ENCODE assay signal across 10 mouse cellular contexts in genomic region chr13:4772324-4772723, GRCm38 (mm10).
A peak's percentile ranks its signal among the peaks of the same experiment; 100 is the strongest.
DNase-seq lines count a peak whose midpoint lies in the region; ATAC-seq and TF ChIP-seq lines count a peak whose summit lies in the region.
"Had no signal": no experiment of that assay in that cellular context is flagged by ENCODE, and none has a peak within 500 bp of the region (broad histone marks: within the 10 kb centered on the region; RNA-seq: fewer than 3 reads in every experiment).

No protein-coding gene starts in this region.

- H3K27ac ChIP-seq in heart, adult 2 months: peak overlapping the region; percentile 91
- no peak overlapping the region for H3K27ac ChIP-seq in heart, embryonic 10.5 days
- H3K27ac ChIP-seq in ES-Bruce4 (ENCODE audit: insufficient read depth, low read length): peak overlapping the region; percentile 61; the same call in 1 of the 2 replicates
- H3K27ac ChIP-seq in brown adipose tissue, adult 24 weeks (replicated peaks; ENCODE audit: low read depth, low read length): peak overlapping the region; percentile 98
- peak overlapping the region; percentile 77 for H3K27ac ChIP-seq in lung, postnatal 0 days (ENCODE audit: low read length)

- H3K27me3 ChIP-seq in heart, adult 2 months (ENCODE audit: control insufficient read depth, insufficient read depth, low read length): no peaks in the 10 kb centered on the region
- H3K27me3 ChIP-seq in heart, embryonic 10.5 days (ENCODE audit: insufficient read depth, poor library complexity, severe bottlenecking): no peaks in the 10 kb centered on the region
- no peaks in the 10 kb centered on the region for H3K27me3 ChIP-seq in ES-Bruce4 (ENCODE audit: control insufficient read depth, insufficient read depth, low read length, poor library complexity, severe bottlenecking)
- no peaks in the 10 kb centered on the region for H3K27me3 ChIP-seq in lung, postnatal 0 days (replicated peaks; ENCODE audit: insufficient read depth, low read length)
- H3K27me3 ChIP-seq: embryonic facial prominence, embryonic 12.5 days had no signal

- intact Hi-C loops in heart, adult 2 months (cut with DNase I): loop anchor here (2.0 to 10.0 kb wide), 6 partner anchors 170 to 1700 kb away; partner anchors contain the start of gene Klf6

- peaks cover 5% of the 10 kb centered on the region for H3K4me1 ChIP-seq in heart, adult 2 months (ENCODE audit: control insufficient read depth, insufficient read depth, low read length)
- no peaks in the 10 kb centered on the region for H3K4me1 ChIP-seq in heart, embryonic 10.5 days
- H3K4me1 ChIP-seq in ES-Bruce4 (ENCODE audit: control insufficient read depth, insufficient read depth, low read length): no peaks in the 10 kb centered on the region
- peaks cover 3% of the 10 kb centered on the region for H3K4me1 ChIP-seq in brown adipose tissue, adult 24 weeks (ENCODE audit: control insufficient read depth, insufficient read depth, insufficient read length, low read length)
- no peaks in the 10 kb centered on the region for H3K4me1 ChIP-seq in lung, postnatal 0 days (ENCODE audit: insufficient read depth, low read depth, low read length)

- H3K4me3 ChIP-seq in heart, adult 2 months: no peak overlapping the region
- no peak overlapping the region for H3K4me3 ChIP-seq in heart, embryonic 10.5 days
- no peak overlapping the region for H3K4me3 ChIP-seq in ES-Bruce4 (ENCODE audit: low read depth, low read length)
- no peak overlapping the region for H3K4me3 ChIP-seq in brown adipose tissue, adult 24 weeks (ENCODE audit: insufficient read depth, low read depth, low read length)
- no peak overlapping the region for H3K4me3 ChIP-seq in lung, postnatal 0 days (ENCODE audit: low read depth, low read length)
- H3K4me3 ChIP-seq: embryonic facial prominence, embryonic 12.5 days had no signal

- H3K79me2 ChIP-seq in heart, adult 2 months (replicated peaks; ENCODE audit: control insufficient read depth, insufficient read depth, low read length): no peaks in the 10 kb centered on the region

- no peak for TF ChIP-seq EP300 in heart, adult 2 months (IDR thresholded peaks at IDR 0.05; ENCODE audit: insufficient read depth, low read depth, low read length)
- TF ChIP-seq EP300 in ES-Bruce4 (IDR thresholded peaks at IDR 0.05; ENCODE audit: insufficient read depth, low read depth, low read length): no peak
- TF ChIP-seq EP300 in lung, postnatal 0 days (IDR thresholded peaks at IDR 0.05): no peak

- no peak for TF ChIP-seq CTCF in heart, adult 2 months (IDR thresholded peaks at IDR 0.05)
- TF ChIP-seq CTCF in ES-Bruce4 (IDR thresholded peaks at IDR 0.05; ENCODE audit: low read depth, low read length): no peak
- no peak for TF ChIP-seq CTCF in lung, postnatal 0 days (IDR thresholded peaks at IDR 0.05)

- peak; percentile 31 to 52 for DNase-seq in heart, adult 2 months
- DNase-seq in heart, embryonic 10.5 days (ENCODE audit: low spot score): no peak
- peak; percentile 50 for DNase-seq in lung, postnatal 0 days (ENCODE audit: low spot score)
- no peak for DNase-seq in cerebellum, adult 11-12 months
- no peak for DNase-seq in spleen, postnatal 14 days (ENCODE audit: low spot score in 2 of 2)
- DNase-seq: cerebellum, adult 2 months had no signal

- TF ChIP-seq POLR2A in heart, adult 2 months (IDR thresholded peaks at IDR 0.05; ENCODE audit: insufficient read depth, low read depth, low read length): no peak
- no peak for TF ChIP-seq POLR2A in ES-Bruce4 (IDR thresholded peaks at IDR 0.05; ENCODE audit: insufficient read depth, low read length)

- no peak overlapping the region for H3K4me2 ChIP-seq in lung, postnatal 0 days (replicated peaks; ENCODE audit: low read depth, low read length)

- no peak overlapping the region for H3K9ac ChIP-seq in heart, adult 2 months (ENCODE audit: low read depth, low read length)
- no peak overlapping the region for H3K9ac ChIP-seq in ES-Bruce4 (ENCODE audit: low read depth, poor library complexity, severe bottlenecking)
- no peak overlapping the region for H3K9ac ChIP-seq in lung, postnatal 0 days (replicated peaks; ENCODE audit: low read depth)
- H3K9ac ChIP-seq: embryonic facial prominence, embryonic 12.5 days; liver, postnatal 0 days had no signal

- no peaks in the 10 kb centered on the region for H3K9me3 ChIP-seq in heart, embryonic 10.5 days
- no peaks in the 10 kb centered on the region for H3K9me3 ChIP-seq in ES-Bruce4 (replicated peaks; ENCODE audit: control insufficient read depth, insufficient read depth, low read length, poor library complexity, severe bottlenecking)
- H3K9me3 ChIP-seq in lung, postnatal 0 days (ENCODE audit: low read length): no peaks in the 10 kb centered on the region
- H3K9me3 ChIP-seq: embryonic facial prominence, embryonic 12.5 days had no signal

- no peak for ATAC-seq in lung, postnatal 0 days

- H3K36me3 ChIP-seq in heart, adult 2 months (ENCODE audit: control insufficient read depth, insufficient read depth, low read length): peaks cover 12% of the 10 kb centered on the region
- no peaks in the 10 kb centered on the region for H3K36me3 ChIP-seq in heart, embryonic 10.5 days
- no peaks in the 10 kb centered on the region for H3K36me3 ChIP-seq in ES-Bruce4 (ENCODE audit: control insufficient read depth, insufficient read depth, low read length, poor library complexity, severe bottlenecking)
- H3K36me3 ChIP-seq in lung, postnatal 0 days (ENCODE audit: insufficient read depth, low read length): no peaks in the 10 kb centered on the region
- H3K36me3 ChIP-seq: embryonic facial prominence, embryonic 12.5 days had no signal

- WGBS in heart, adult 2 months: 47% methylated on average over 2 of the region's 2 CpGs
- 83% methylated on average over 2 of the region's 2 CpGs for WGBS in heart, embryonic 10.5 days
- WGBS in lung, postnatal 0 days: 63% methylated on average over 2 of the region's 2 CpGs

Comparison
In these comparisons a context has a peak if more than half of its experiments do, and no peak if none do; other contexts are left out.
1. DNase-seq: peak in heart, adult 2 months (2 of 2) and lung, postnatal 0 days (single experiment); none in heart, embryonic 10.5 days (single experiment), cerebellum, adult 11-12 months (single experiment) and spleen, postnatal 14 days (0 of 2).